Mouse (Mus musculus) bone marrow, adult 2 months (tissue): ENCODE results near the gene Bckdhb.

Source experiments
- CTCF ChIP-seq: fragments of 200-500 bp; IDR thresholded peaks from 2 replicates; pipeline ENCODE4 v1.5.1; 2011; ENCODE audit warnings: low read length, control low read depth; ENCODE audit not compliant: control insufficient read depth, insufficient read depth
- POLR2A ChIP-seq: fragments of 200-500 bp; IDR thresholded peaks from 2 replicates; pipeline ENCODE4 v1.6.1; 2011; ENCODE audit warnings: low read depth, mild to moderate bottlenecking, control low read depth, low read length, borderline replicate concordance; ENCODE audit not compliant: control insufficient read depth

DNA sequence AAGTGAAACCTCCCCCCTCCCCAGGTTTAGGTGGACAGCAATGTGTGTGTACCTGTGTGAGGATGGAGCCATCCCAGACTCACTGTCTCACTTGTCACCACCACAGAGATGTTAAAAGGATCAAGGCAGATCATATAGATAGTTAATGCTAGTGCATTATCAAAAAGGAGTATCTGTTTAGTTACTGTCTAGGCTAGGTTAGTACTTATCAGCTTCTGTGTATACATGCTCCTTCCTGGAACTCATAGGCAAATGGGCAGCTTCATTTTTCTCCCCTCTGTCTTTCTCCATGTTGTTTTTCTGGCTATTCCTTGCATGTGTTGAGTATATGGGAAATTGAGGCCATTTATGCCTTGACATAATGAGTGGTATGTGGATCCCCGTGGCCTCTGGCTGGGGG is 187.4 kb downstream of the Bckdhb start:
- no peak for TF ChIP-seq CTCF
- TF ChIP-seq POLR2A: no peak
